9 mouse cellular contexts compared by ENCODE assay signal in the genomic region with DNA sequence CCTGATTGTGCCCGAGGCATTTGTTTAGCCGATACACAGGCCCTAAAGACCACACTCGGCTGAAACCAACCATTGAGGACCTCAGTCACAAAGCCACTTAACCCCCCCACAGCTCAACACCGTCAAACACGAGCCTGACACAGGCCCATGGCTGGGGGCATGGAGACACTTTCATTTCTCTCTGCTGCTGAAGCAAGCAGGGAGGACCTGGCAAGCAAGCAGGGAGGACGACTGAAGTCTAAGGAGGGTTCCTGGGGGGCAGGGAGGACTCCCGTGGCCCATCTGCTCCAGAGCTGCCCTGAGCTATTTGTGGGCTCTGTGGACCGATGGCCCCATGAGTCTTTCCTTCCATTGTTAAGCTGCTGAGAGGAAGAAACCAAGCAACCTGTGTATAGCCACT. TPM values are rescaled to one million over a fixed set of nuclear protein-coding genes. Genes with fewer than 3 reads are reported as not detected.
DNase-seq lines count a peak whose midpoint lies in the region; ATAC-seq and TF ChIP-seq lines count a peak whose summit lies in the region.
"Had no signal": no experiment of that assay in that cellular context is flagged by ENCODE, and none has a peak within 500 bp of the region (broad histone marks: within the 10 kb centered on the region; RNA-seq: fewer than 3 reads in every experiment).

No protein-coding gene starts in this region.

- peaks cover 34% of the 10 kb centered on the region; the same call in 1 of the 2 replicates for H3K4me1 ChIP-seq in lung, postnatal 0 days (ENCODE audit: insufficient read depth, low read depth, low read length)
- peaks cover 46% of the 10 kb centered on the region for H3K4me1 ChIP-seq in forebrain, embryonic 14.5 days (ENCODE audit: control insufficient read depth, insufficient read depth, low read length)
- peaks cover 56% of the 10 kb centered on the region for H3K4me1 ChIP-seq in limb, embryonic 15.5 days
- H3K4me1 ChIP-seq in stomach, embryonic 14.5 days (ENCODE audit: control insufficient read depth, insufficient read depth, low read length): peaks cover 37% of the 10 kb centered on the region

- WGBS in lung, postnatal 0 days: 12% methylated on average over 8 of the region's 8 CpGs
- WGBS in forebrain, embryonic 14.5 days: 9% methylated on average over 8 of the region's 8 CpGs
- 18% methylated on average over 8 of the region's 8 CpGs for WGBS in limb, embryonic 15.5 days
- 32% methylated on average over 8 of the region's 8 CpGs for WGBS in stomach, embryonic 14.5 days

- TF ChIP-seq EP300 in lung, postnatal 0 days (IDR thresholded peaks at IDR 0.05): no peak

- no peak for DNase-seq in lung, postnatal 0 days (ENCODE audit: low spot score)
- no peak for DNase-seq in lung, postnatal 25 days (ENCODE audit: low spot score)
- DNase-seq in forebrain, embryonic 14.5 days (ENCODE audit: low spot score): no peak
- DNase-seq in Muller cell, postnatal 12 days (ENCODE audit: inconsistent ontology term): no peak
- DNase-seq in cerebellum, postnatal 14 days: no peak
- no peak for DNase-seq in kidney, adult 8-10 months
- DNase-seq: lung, adult 18-20 months had no signal

- TF ChIP-seq CTCF in lung, postnatal 0 days (IDR thresholded peaks at IDR 0.05): no peak

- peak overlapping the region; percentile 86 for H3K27ac ChIP-seq in lung, postnatal 0 days (ENCODE audit: low read length)
- H3K27ac ChIP-seq in forebrain, embryonic 14.5 days (ENCODE audit: low read depth, low read length): peak overlapping the region; percentile 88
- peak overlapping the region; percentile 80 for H3K27ac ChIP-seq in limb, embryonic 15.5 days
- peak overlapping the region; percentile 84 for H3K27ac ChIP-seq in stomach, embryonic 14.5 days (ENCODE audit: low read length)

- no peaks in the 10 kb centered on the region for H3K27me3 ChIP-seq in lung, postnatal 0 days (replicated peaks; ENCODE audit: insufficient read depth, low read length)
- H3K27me3 ChIP-seq in forebrain, embryonic 14.5 days (replicated peaks; ENCODE audit: control insufficient read depth, insufficient read depth, low read length): no peaks in the 10 kb centered on the region
- H3K27me3 ChIP-seq in limb, embryonic 15.5 days: no peaks in the 10 kb centered on the region
- no peaks in the 10 kb centered on the region for H3K27me3 ChIP-seq in stomach, embryonic 14.5 days (ENCODE audit: control insufficient read depth, insufficient read depth, low read length)

- H3K4me3 ChIP-seq in lung, postnatal 0 days (ENCODE audit: low read depth, low read length): no peak overlapping the region
- no peak overlapping the region for H3K4me3 ChIP-seq in forebrain, embryonic 14.5 days (ENCODE audit: low read depth, low read length)
- H3K4me3 ChIP-seq in limb, embryonic 15.5 days: no peak overlapping the region
- H3K4me3 ChIP-seq in stomach, embryonic 14.5 days (ENCODE audit: low read depth, low read length): no peak overlapping the region

- H3K9me3 ChIP-seq in lung, postnatal 0 days (ENCODE audit: low read length): no peaks in the 10 kb centered on the region
- no peaks in the 10 kb centered on the region for H3K9me3 ChIP-seq in forebrain, embryonic 14.5 days (replicated peaks; ENCODE audit: control insufficient read depth, low read length)
- H3K9me3 ChIP-seq in limb, embryonic 15.5 days: no peaks in the 10 kb centered on the region
- no peaks in the 10 kb centered on the region for H3K9me3 ChIP-seq in stomach, embryonic 14.5 days (ENCODE audit: control insufficient read depth, low read depth, low read length)

- no peak for ATAC-seq in lung, postnatal 0 days
- no peak for ATAC-seq in forebrain, embryonic 14.5 days
- ATAC-seq in limb, embryonic 15.5 days (ENCODE audit: insufficient number of reproducible peaks, low FRiP score, low TSS enrichment, low read depth): no peak
- ATAC-seq in stomach, embryonic 14.5 days (ENCODE audit: insufficient number of reproducible peaks, insufficient read depth, low FRiP score, low read depth): no peak

- peak overlapping the region; percentile 32 for H3K4me2 ChIP-seq in lung, postnatal 0 days (replicated peaks; ENCODE audit: low read depth, low read length)
- H3K4me2 ChIP-seq in forebrain, embryonic 14.5 days (ENCODE audit: low read length): peak overlapping the region; percentile 34
- H3K4me2 ChIP-seq in limb, embryonic 15.5 days: no peak overlapping the region
- H3K4me2 ChIP-seq in stomach, embryonic 14.5 days (replicated peaks; ENCODE audit: low read depth, low read length): peak overlapping the region; percentile 29; the same call in 1 of the 2 replicates

- peaks cover 21% of the 10 kb centered on the region for H3K36me3 ChIP-seq in lung, postnatal 0 days (ENCODE audit: insufficient read depth, low read length)
- H3K36me3 ChIP-seq in forebrain, embryonic 14.5 days (ENCODE audit: control insufficient read depth, insufficient read depth, low read length): peaks cover 41% of the 10 kb centered on the region
- H3K36me3 ChIP-seq in limb, embryonic 15.5 days: peaks cover 34% of the 10 kb centered on the region
- peaks cover 21% of the 10 kb centered on the region for H3K36me3 ChIP-seq in stomach, embryonic 14.5 days (ENCODE audit: control insufficient read depth, insufficient read depth, low read length)

- no peak overlapping the region for H3K9ac ChIP-seq in lung, postnatal 0 days (replicated peaks; ENCODE audit: low read depth)
- peak overlapping the region; percentile 54; the same call in 1 of the 2 replicates for H3K9ac ChIP-seq in forebrain, embryonic 14.5 days (ENCODE audit: low read length)
- no peak overlapping the region for H3K9ac ChIP-seq in limb, embryonic 15.5 days
- 0 out of 2 replicates have a peak overlapping the region, but pooled peaks have one; percentile 11 for H3K9ac ChIP-seq in stomach, embryonic 14.5 days (replicated peaks; ENCODE audit: low read depth, low read length)

RNA-seq across cellular contexts. Expression of a gene that starts 20.1 kb away (rescaled TPM):
- 28.5 and 31.0 TPM in 2 replicates for polyA plus RNA-seq in lung, postnatal 0 days (2015; fragmentation: Nextera tagmentation; extraction: Ambion mirVana)
- polyA plus RNA-seq in forebrain, embryonic 14.5 days (2014; fragmentation: Nextera tagmentation; extraction: Ambion mirVana): 70.5 and 86.6 TPM in 2 replicates
- 34.7 and 37.8 TPM in 2 replicates for polyA plus RNA-seq in limb, embryonic 15.5 days (2015; fragmentation: Nextera tagmentation; extraction: Ambion mirVana)
- polyA plus RNA-seq in stomach, embryonic 14.5 days (2014; fragmentation: Nextera tagmentation; extraction: Ambion mirVana): 29.3 and 31.5 TPM in 2 replicates

RNA-seq across cellular contexts. Expression of a gene that starts 38.5 kb away (rescaled TPM):
- polyA plus RNA-seq in lung, postnatal 0 days (2015; fragmentation: Nextera tagmentation; extraction: Ambion mirVana): 20.0 and 22.7 TPM in 2 replicates
- polyA plus RNA-seq in forebrain, embryonic 14.5 days (2014; fragmentation: Nextera tagmentation; extraction: Ambion mirVana): 12.4 and 27.1 TPM in 2 replicates
- 12.4 and 17.4 TPM in 2 replicates for polyA plus RNA-seq in limb, embryonic 15.5 days (2015; fragmentation: Nextera tagmentation; extraction: Ambion mirVana)
- polyA plus RNA-seq in stomach, embryonic 14.5 days (2014; fragmentation: Nextera tagmentation; extraction: Ambion mirVana): 14.4 and 16.9 TPM in 2 replicates

Comparison
In these comparisons a context has a peak if more than half of its experiments do, and no peak if none do; other contexts are left out.
1. H3K9ac ChIP-seq: peak in forebrain, embryonic 14.5 days (single experiment) and stomach, embryonic 14.5 days (single experiment); none in lung, postnatal 0 days (single experiment) and limb, embryonic 15.5 days (single experiment).
2. Peak in every context shown above with its lines, with median percentiles within 50 percentile points of each other: H3K27ac ChIP-seq.